Mouse (Mus musculus) kidney, adult 18-20 months (tissue): Measurements from ENCODE around the gene Plek.

Source experiments
- DNase-seq: peaks from one replicate; pipeline ENCODE4 v3.0.0; 2021

Plek gene

DNA sequence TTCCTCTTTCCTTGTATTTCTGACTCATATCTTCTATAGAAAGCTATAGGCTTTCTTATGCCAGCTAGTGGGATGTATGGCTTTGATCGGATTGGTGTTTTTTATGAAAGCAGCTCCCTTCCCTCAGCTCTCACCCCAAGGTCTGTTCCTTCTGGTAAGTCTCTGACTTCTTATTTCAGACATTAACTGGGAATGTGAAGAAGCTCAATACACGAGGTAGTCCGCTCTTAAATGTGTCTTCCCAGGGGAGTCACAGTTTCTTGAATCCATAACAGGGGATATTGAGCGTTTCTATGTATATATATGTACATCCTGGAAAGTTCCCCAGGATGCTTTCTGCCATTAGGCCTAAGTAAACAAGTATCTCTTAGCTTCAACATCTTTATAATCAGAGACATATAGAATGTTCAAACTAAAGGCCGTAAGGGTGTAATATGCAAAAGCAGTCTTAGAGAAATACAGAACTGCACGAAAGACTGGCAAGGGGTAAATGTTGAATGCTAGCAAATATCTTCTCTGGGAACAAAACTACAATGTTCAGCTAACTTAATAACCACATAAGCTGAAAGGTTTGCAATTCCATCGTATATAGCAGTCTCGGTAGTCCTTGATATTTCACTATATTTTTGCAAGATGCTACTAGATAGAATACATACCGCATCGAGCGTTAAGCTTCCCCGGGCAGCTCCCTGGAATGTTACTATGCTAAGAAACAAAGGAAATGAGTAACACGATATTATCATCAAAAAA lies 101.8 kb downstream of the Plek start:
- DNase-seq: no peak

DNA sequence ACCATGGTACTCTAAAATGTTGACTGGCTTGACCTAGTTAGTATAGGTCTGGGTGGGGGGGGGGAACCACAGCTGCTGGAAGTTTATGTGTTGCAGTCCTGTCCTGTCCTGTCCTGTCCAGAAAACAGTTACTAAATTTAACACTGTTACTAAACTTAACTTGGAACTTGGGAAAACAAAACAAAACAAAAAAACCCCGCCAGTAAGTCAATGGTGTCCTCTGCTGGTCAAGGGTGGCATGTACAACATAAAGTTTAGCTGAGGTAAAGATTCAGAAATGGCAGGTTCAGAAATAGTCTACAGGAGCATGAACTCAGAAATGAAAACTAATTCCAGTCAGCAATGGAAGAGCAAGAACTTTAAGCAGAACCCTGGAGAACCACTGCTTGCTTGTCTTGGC lies 103.4 kb downstream of the Plek start:
- peak; percentile 47 for DNase-seq

DNA sequence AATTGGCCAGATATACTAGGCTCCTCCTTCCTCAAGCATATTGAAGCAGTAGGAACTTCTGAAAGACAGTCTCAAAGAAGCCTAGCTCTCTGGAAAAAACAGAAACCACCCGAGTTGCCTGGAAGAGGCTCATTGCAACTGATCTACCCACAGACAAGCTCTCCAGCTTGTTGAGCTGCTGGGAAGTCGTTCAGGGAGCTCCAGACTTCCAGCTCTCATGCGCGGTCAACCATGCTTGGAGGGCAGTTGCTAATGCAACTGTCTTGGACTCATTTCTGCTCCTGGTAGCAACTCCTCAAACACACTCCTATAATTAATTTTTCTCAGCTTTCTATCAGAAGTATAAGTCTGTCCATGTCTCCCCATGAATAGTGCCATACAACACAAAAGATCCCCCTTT lies 109.2 kb downstream of the Plek start:
- DNase-seq: no peak

DNA sequence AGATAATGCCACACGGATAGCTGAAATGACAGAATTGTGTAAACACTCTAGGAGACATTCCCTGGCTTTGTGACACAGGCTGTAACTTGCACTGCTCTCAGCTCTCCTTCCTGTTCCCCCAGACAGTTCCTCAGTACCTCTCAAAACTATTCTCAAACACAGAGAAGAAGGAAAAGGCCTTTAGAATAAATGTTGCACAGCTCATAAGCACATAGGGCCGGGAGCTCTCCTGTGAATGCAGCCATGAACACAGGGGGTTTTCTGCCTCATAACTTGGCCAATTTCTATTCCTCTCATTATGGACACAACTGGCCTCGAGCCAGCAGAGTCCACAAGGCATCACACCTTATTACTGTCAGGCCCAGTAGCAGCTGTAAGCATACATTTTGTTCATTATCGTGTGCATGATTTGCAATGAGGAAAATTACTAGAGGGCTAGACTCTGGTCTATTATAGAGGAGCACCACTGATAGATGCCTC lies 110.2 kb downstream of the Plek start:
- no peak for DNase-seq

DNA sequence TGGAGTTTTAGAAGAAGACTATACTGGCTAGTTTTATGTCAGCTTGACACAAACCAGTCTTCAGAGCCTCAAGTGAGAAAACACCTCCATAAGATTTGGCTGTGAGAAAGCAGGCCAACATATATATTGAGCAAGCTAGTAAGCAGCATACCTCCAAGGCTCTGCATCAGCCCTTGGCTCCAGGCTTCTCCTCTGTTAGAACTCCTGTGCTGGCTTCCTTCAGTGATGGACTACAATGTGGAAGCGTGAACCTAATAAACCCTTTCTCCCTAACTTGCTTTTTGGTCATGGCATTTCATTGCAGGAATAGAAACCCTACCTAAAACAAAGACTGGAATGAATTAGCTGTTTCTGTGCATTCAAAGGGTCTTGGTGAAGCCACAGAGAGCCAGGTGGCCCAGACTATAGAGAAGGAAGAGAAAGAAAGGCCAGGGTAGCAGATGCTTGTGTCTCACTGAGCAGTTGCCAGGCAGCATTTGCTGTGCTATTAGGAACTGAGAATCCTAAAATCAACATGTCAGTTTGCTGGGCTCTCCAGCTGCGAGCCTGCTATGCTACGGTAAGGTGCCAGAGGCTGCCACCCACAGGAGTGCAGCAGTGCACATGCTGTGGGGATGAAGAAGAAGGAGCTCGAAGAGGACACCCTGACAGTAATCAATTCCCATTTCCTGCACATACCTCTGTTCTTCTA lies 110.9 kb downstream of the Plek start:
- no peak for DNase-seq

DNA sequence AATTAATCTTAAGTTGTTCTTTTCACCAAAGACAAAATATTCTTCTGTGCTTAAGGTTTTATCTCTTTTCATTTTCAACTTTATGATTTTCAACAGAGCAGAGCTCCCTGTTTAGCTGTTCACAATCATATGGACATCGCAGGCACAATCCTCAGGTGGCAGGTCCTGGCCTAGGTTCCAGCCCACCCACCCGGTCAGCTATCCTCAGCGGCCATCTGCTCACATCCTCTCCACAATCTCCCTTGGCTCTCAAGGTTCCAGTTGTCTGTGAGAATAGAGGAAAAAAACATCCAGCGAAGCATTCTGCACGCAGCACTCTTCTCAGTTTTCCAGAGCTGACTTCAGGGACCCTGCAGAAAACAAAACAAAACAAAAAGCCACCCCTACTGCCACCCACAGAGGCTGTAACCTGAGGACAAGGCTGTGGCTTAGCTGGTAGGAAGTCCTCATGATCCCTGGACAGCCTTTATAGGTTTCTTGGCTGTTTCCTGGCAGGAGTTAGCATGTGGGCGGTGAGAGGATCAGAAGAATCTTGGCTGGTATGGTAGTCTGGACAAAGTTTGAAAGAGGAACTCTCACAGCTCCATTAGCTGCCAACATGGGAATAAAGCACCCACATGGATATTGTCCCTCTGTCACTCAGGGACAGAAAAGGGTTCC lies 116.5 kb downstream of the Plek start:
- DNase-seq: peak; percentile 27

DNA sequence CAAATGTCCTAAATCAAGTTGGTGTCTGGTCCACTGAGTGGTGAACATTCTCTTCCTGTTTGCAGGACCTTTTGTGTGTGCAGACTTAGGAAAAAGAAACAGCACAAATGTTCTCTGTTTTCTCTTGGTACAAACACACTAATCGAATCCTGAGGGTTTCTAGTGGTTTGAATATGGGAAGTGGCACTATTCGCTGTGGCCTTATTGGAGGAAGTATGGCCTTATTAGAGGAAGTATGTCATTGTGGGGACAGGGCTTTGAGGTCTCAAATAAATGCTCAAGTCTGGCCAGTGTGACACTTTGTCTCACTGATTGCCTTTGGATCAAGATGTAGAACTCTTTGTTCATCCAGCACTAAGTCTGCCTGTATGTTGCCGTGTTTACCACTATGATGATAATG lies 120.0 kb downstream of the Plek start:
- no peak for DNase-seq
